Mouse (Mus musculus): ENCODE results near the gene Ptprm. TPM values are rescaled to one million over a fixed set of nuclear protein-coding genes. Genes with fewer than 3 reads are reported as not detected.

Ptprm gene
- polyA plus RNA-seq, 1 experiment = 4.6 TPM

DNA sequence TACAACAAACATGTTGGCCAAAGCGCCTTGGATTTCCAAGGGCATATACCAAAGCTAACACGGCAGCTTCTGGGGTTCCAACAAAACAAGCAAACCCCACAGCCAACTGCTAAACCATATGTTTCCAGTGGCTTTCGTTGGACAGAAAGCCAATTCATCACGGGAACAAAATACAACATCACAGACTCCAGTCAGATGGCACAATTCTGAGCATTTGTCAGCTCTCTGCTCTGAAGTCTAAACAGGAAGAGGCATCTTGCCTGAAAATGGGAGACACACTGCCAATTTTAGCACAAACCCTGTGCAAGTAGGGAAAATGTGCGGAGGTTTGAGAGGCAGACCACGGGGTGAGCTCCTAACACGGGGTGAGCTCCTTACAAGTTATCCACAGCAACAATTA is 226.7 kb downstream of the Ptprm start:
- Histone ChIP-seq H3K27ac (ENCODE audit: control insufficient read depth, insufficient read depth, low read depth, low read length) (no peak overlapping the region), H3K36me3 (ENCODE audit: control insufficient read depth, insufficient read depth, low read length) (no peaks in the 10 kb centered on the region), H3K27me3 (ENCODE audit: control insufficient read depth, insufficient read depth, low read length) (no peaks in the 10 kb centered on the region), H3K4me1 (ENCODE audit: control insufficient read depth, insufficient read depth, low read length) (peaks cover 4% of the 10 kb centered on the region), H3K4me3 (ENCODE audit: control insufficient read depth, low read depth, low read length) (no peak overlapping the region)
- TF ChIP-seq POLR2A (IDR thresholded peaks at IDR 0.05; ENCODE audit: control insufficient read depth, low read depth, low read length) (no peak), CTCF (IDR thresholded peaks at IDR 0.05; ENCODE audit: control insufficient read depth, insufficient read depth, insufficient replicate concordance, low read depth, low read length) (no peak)

- Histone ChIP-seq H3K27me3 (ENCODE audit: control insufficient read depth, insufficient read depth, low read length) (no peaks in the 10 kb centered on the region), H3K27ac (ENCODE audit: control insufficient read depth, insufficient read depth, low read depth, low read length) (no peak overlapping the region), H3K4me3 (ENCODE audit: control insufficient read depth, low read depth, low read length) (no peak overlapping the region), H3K36me3 (ENCODE audit: control insufficient read depth, insufficient read depth, low read length) (no peaks in the 10 kb centered on the region), H3K4me1 (ENCODE audit: control insufficient read depth, insufficient read depth, low read length) (peaks cover 4% of the 10 kb centered on the region)
- no peak for TF ChIP-seq POLR2A (IDR thresholded peaks at IDR 0.05; ENCODE audit: control insufficient read depth, low read depth, low read length)
- TF ChIP-seq CTCF (IDR thresholded peaks at IDR 0.05; ENCODE audit: control insufficient read depth, insufficient read depth, insufficient replicate concordance, low read depth, low read length) = no peak
Observed at GRCm38 (mm10) chr17:67125596-67125995, 228.7 kb downstream of the Ptprm start.

GRCm38 (mm10) chr17:67124294-67124693 is 230.0 kb downstream of the Ptprm start:
- TF ChIP-seq POLR2A (IDR thresholded peaks at IDR 0.05; ENCODE audit: control insufficient read depth, low read depth, low read length) (no peak), CTCF (IDR thresholded peaks at IDR 0.05; ENCODE audit: control insufficient read depth, insufficient read depth, insufficient replicate concordance, low read depth, low read length) (no peak)
- no peak overlapping the region for H3K4me3 ChIP-seq (ENCODE audit: control insufficient read depth, low read depth, low read length)
- H3K4me1 ChIP-seq (ENCODE audit: control insufficient read depth, insufficient read depth, low read length) = peaks cover 4% of the 10 kb centered on the region
- no peaks in the 10 kb centered on the region for H3K27me3 ChIP-seq (ENCODE audit: control insufficient read depth, insufficient read depth, low read length)
- H3K36me3 ChIP-seq (ENCODE audit: control insufficient read depth, insufficient read depth, low read length) = no peaks in the 10 kb centered on the region
- no peak overlapping the region for H3K27ac ChIP-seq (ENCODE audit: control insufficient read depth, insufficient read depth, low read depth, low read length)

- H3K36me3 ChIP-seq (ENCODE audit: control insufficient read depth, insufficient read depth, low read length) = no peaks in the 10 kb centered on the region
- H3K4me1 ChIP-seq (ENCODE audit: control insufficient read depth, insufficient read depth, low read length) = peaks cover 4% of the 10 kb centered on the region
- H3K27ac ChIP-seq (ENCODE audit: control insufficient read depth, insufficient read depth, low read depth, low read length) = no peak overlapping the region
- no peaks in the 10 kb centered on the region for H3K27me3 ChIP-seq (ENCODE audit: control insufficient read depth, insufficient read depth, low read length)
- TF ChIP-seq CTCF (IDR thresholded peaks at IDR 0.05; ENCODE audit: control insufficient read depth, insufficient read depth, insufficient replicate concordance, low read depth, low read length) (no peak), POLR2A (IDR thresholded peaks at IDR 0.05; ENCODE audit: control insufficient read depth, low read depth, low read length) (no peak)
- H3K4me3 ChIP-seq (ENCODE audit: control insufficient read depth, low read depth, low read length) = no peak overlapping the region
Observed at GRCm38 (mm10) chr17:67123722-67124121, 230.5 kb downstream of the Ptprm start.

- Histone ChIP-seq H3K36me3 (ENCODE audit: control insufficient read depth, insufficient read depth, low read length) (no peaks in the 10 kb centered on the region), H3K4me3 (ENCODE audit: control insufficient read depth, low read depth, low read length) (no peak overlapping the region), H3K4me1 (ENCODE audit: control insufficient read depth, insufficient read depth, low read length) (no peaks in the 10 kb centered on the region), H3K27me3 (ENCODE audit: control insufficient read depth, insufficient read depth, low read length) (no peaks in the 10 kb centered on the region), H3K27ac (ENCODE audit: control insufficient read depth, insufficient read depth, low read depth, low read length) (no peak overlapping the region)
- no peak for TF ChIP-seq CTCF (IDR thresholded peaks at IDR 0.05; ENCODE audit: control insufficient read depth, insufficient read depth, insufficient replicate concordance, low read depth, low read length)
- TF ChIP-seq POLR2A (IDR thresholded peaks at IDR 0.05; ENCODE audit: control insufficient read depth, low read depth, low read length) = no peak
Observed at GRCm38 (mm10) chr17:67120863-67121262, 233.4 kb downstream of the Ptprm start.

- H3K27me3 ChIP-seq (ENCODE audit: control insufficient read depth, insufficient read depth, low read length) = no peaks in the 10 kb centered on the region
- no peak for TF ChIP-seq POLR2A (IDR thresholded peaks at IDR 0.05; ENCODE audit: control insufficient read depth, low read depth, low read length)
- TF ChIP-seq CTCF (IDR thresholded peaks at IDR 0.05; ENCODE audit: control insufficient read depth, insufficient read depth, insufficient replicate concordance, low read depth, low read length) = no peak
- no peak overlapping the region for H3K27ac ChIP-seq (ENCODE audit: control insufficient read depth, insufficient read depth, low read depth, low read length)
Observed at GRCm38 (mm10) chr17:67118676-67119340, 235.4 kb downstream of the Ptprm start.

DNA sequence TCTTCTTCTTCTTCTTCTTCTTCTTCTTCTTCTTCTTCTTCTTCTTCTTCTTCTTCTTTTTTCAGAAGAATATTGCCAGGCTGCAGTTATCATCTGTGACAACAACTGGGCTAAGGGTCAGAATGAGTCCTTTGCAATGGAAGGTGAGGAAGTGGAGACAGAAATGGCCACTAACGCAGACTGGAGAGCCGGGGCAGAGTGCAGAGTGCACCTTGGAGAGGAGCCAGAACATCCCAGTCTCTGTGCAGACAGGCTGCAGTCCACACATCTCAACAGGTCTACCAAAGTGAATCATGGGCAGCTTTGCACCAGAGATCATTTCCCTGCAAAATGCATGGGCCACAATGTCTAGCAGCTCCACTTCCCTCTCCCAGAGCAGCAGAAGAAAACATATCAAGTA is 239.4 kb downstream of the Ptprm start:
- Histone ChIP-seq H3K27ac (ENCODE audit: control insufficient read depth, insufficient read depth, low read depth, low read length) (no peak overlapping the region), H3K27me3 (ENCODE audit: control insufficient read depth, insufficient read depth, low read length) (no peaks in the 10 kb centered on the region), H3K4me3 (ENCODE audit: control insufficient read depth, low read depth, low read length) (no peak overlapping the region), H3K36me3 (ENCODE audit: control insufficient read depth, insufficient read depth, low read length) (no peaks in the 10 kb centered on the region), H3K4me1 (ENCODE audit: control insufficient read depth, insufficient read depth, low read length) (no peaks in the 10 kb centered on the region)
- no peak for TF ChIP-seq POLR2A (IDR thresholded peaks at IDR 0.05; ENCODE audit: control insufficient read depth, low read depth, low read length)
- no peak for TF ChIP-seq CTCF (IDR thresholded peaks at IDR 0.05; ENCODE audit: control insufficient read depth, insufficient read depth, insufficient replicate concordance, low read depth, low read length)

More at GRCm38 (mm10) chr17:67118676-67119340, 235.4 kb downstream of the Ptprm start:
- Histone ChIP-seq H3K4me1 (ENCODE audit: control insufficient read depth, insufficient read depth, low read length) (no peaks in the 10 kb centered on the region), H3K4me3 (ENCODE audit: control insufficient read depth, low read depth, low read length) (no peak overlapping the region), H3K36me3 (ENCODE audit: control insufficient read depth, insufficient read depth, low read length) (no peaks in the 10 kb centered on the region)
